Mouse (Mus musculus) limb, embryonic 12.5 days (tissue): ENCODE data around the gene Oas1d. TPM values are rescaled to one million over a fixed set of nuclear protein-coding genes. Genes with fewer than 3 reads are reported as not detected.

Source experiments
- polyA plus RNA-seq: library from polyadenylated mRNA; unstranded; fragments of >200 nt; fragmentation: Nextera tagmentation; extraction: Ambion mirVana; gene quantifications from 2 replicates; pipeline ENCODE4 v1.2.1, GENCODE M21; 2016

Gene Oas1d
- polyA plus RNA-seq, 1 experiment from 2014 or later, result not detected

Other genes with a start within 250 kb of the Oas1d start
- gene Dtx1, start 202.6 kb upstream of the Oas1d start, polyA plus RNA-seq, result 6.8 and 7.5 TPM in 2 replicates
- gene Oas2, start 164.7 kb upstream of the Oas1d start, polyA plus RNA-seq, result 0.15 and 0.19 TPM in 2 replicates
- not detected in 2 replicates for gene Oas3, start 136.9 kb upstream of the Oas1d start, polyA plus RNA-seq
- gene Oas1e, start 119.0 kb upstream of the Oas1d start, polyA plus RNA-seq, result 0.20 TPM in 1 of 2 replicates, not detected in the other
- 0.23 and 0.51 TPM in 2 replicates for gene Oas1c, start 102.0 kb upstream of the Oas1d start, polyA plus RNA-seq
- not detected in 2 replicates for gene Oas1f, start 67.2 kb upstream of the Oas1d start, polyA plus RNA-seq
- gene Oas1h, start 53.1 kb upstream of the Oas1d start, polyA plus RNA-seq, result not detected in 2 replicates
- 0.14 and 0.22 TPM in 2 replicates for gene Oas1g, start 26.9 kb upstream of the Oas1d start, polyA plus RNA-seq
- 0.66 and 1.1 TPM in 2 replicates for gene Oas1a, start 7.0 kb upstream of the Oas1d start, polyA plus RNA-seq
- not detected in 2 replicates for gene Rph3a, start 95.6 kb downstream of the Oas1d start, polyA plus RNA-seq